Mouse (Mus musculus): ENCODE results near the gene Slfn1. TPM values are rescaled to one million over a fixed set of nuclear protein-coding genes. Genes with fewer than 3 reads are reported as not detected.
"Not testable (repeated sequence)": the region's sequence is repeated elsewhere in the genome, so short reads cannot be mapped to it uniquely, and the experiment has no call there.

Slfn1 gene
- polyA plus RNA-seq, 1 experiment from 2014 or later: not detected

DNA sequence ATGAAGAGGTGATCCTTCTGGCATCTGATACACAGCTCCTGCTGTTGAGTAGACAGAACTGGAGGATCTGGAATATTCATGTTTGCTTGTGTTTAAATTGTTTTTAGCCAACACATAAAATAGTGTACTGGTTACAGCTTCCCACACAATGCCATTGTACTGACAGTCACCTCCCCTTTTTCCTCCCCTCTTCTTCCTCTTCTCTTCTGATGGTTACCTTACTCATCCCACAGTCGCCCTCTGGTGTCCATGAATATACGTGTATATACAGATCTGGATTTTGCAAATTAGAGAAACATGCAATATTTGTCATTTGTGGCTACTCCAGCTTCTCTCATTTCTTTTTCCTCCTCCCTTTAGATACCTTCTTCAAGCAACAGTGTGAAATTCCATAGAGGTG lies 1.5 kb upstream of the Slfn1 start:
- ChIA-PET CTCF (no interaction called here), POLR2A (no interaction called here)
- peaks cover 9% of the 10 kb centered on the region for H3K27me3 ChIP-seq
- ATAC-seq: no peak
- in situ Hi-C loops (cut with MboI; ENCODE audit: low pct_unique_long_range_greater_than_20kb): loop anchor here (25.0 kb wide), 1 partner anchor 97 kb away; no protein-coding TSS in a partner anchor
- no peak for DNase-seq (ENCODE audit: low read depth, low spot score)
- TF ChIP-seq CTCF (IDR thresholded peaks at IDR 0.05): no peak

DNA sequence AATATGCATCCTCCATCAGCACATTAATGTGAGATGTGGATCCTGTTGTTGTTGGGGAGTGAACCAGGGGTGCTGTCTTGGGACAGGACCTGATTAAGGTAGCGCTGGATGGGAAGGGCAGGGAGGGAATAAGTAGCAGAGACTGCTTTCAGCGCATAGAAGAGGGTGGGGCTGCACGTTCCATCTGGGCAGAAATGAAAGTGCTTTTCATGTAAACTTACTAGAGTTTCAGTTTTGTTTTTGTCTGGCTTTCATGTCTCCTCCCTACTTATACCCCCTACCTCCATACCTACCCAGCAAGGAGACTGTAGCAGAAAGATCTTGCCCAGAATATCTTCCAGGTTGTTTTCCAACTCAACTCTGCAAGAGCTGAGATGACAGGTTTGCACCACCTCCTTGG lies 1.4 kb downstream of the Slfn1 start:
- ChIA-PET POLR2A (no interaction called here), CTCF (no interaction called here)
- ATAC-seq (no peak), DNase-seq (ENCODE audit: low read depth, low spot score) (no peak)
- in situ Hi-C loops (cut with MboI; ENCODE audit: low pct_unique_long_range_greater_than_20kb): loop anchor here (25.0 kb wide), 1 partner anchor 94 kb away; no protein-coding TSS in a partner anchor
- peaks cover 29% of the 10 kb centered on the region for H3K27me3 ChIP-seq
- no peak for TF ChIP-seq CTCF (IDR thresholded peaks at IDR 0.05)

DNA sequence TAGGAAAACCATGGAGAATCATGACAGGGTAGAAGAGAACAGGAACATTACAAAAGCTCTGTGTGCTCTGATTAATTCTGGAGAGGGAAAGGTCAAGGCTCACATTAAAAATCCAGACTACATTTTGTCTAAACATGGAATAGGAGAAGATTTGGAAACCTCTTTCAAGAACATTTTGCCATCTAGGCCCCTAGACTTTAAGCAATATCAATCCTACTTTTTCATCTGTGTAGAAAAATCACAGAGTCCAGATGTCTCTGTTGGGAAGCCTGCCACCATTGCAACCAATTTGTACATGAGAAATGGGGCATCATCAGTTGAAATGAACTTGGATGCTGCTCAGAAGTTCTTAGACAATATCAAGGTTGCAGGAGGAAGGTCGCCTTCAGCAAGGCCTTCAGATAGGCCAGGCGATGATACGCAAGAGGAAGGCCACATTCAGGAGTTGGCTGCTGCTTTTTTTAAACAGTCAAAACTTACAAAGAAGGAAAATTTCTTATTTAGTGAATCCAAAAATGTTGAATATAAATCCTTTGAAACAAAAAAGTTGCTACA lies 4.6 kb downstream of the Slfn1 start:
- TF ChIP-seq CTCF (IDR thresholded peaks at IDR 0.05): no peak
- in situ Hi-C loops (cut with MboI; ENCODE audit: low pct_unique_long_range_greater_than_20kb): loop anchor here (25.0 kb wide), 1 partner anchor 91 kb away; no protein-coding TSS in a partner anchor
- ChIA-PET CTCF (no interaction called here), POLR2A (no interaction called here)
- ATAC-seq (no peak), DNase-seq (ENCODE audit: low read depth, low spot score) (no peak)
- H3K27me3 ChIP-seq: peaks cover 26% of the 10 kb centered on the region

DNA sequence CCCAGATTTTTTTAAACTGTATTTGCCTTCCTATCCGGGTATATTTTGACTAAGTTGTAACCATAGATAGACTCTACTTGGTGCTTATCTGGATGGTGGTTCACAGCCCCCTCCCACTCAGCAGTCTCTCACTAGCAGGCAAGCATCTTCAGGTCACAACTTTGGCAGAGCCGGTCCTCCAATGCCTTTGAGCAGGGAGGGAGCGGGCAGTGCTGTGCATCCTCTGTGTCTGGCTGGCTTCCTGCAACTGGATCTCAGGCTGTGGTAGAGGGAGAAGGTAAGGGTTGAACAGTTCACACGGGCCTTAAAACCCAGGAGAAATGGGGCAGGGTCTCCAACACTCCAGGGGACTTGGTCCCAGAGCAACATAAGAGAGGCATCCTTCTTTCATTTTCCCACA lies 6.5 kb downstream of the Slfn1 start:
- DNase-seq (ENCODE audit: low read depth, low spot score) (no peak), ATAC-seq (no peak)
- POLR2A ChIA-PET: no interaction called here
- peaks cover 26% of the 10 kb centered on the region for H3K27me3 ChIP-seq
- TF ChIP-seq CTCF (IDR thresholded peaks at IDR 0.05): no peak
- CTCF ChIA-PET: no interaction called here
- in situ Hi-C loops (cut with MboI; ENCODE audit: low pct_unique_long_range_greater_than_20kb): loop anchor here (25.0 kb wide), 1 partner anchor 89 kb away; no protein-coding TSS in a partner anchor

DNA sequence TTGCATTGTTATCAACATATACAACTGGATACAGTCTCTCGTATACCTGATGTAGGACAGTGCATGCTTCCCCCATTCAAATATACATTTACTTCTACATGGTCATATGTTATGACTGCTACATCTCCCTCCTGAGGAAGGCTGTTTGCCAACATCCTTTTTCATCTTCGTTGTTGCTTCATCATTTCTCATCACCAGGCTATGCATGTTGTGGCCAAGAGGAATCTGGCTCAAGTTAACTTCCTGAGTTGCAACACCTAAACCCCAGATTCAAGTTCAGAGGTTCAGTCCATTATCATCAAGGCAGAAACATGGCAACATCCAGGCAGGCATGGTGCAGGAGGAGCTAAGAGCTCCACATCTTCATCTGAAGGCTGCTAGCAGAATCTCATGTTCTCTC lies 8.3 kb downstream of the Slfn1 start:
- ChIA-PET POLR2A (no interaction called here), CTCF (no interaction called here)
- no peak for ATAC-seq
- peaks cover 20% of the 10 kb centered on the region for H3K27me3 ChIP-seq
- TF ChIP-seq CTCF (IDR thresholded peaks at IDR 0.05): no peak
- in situ Hi-C loops (cut with MboI; ENCODE audit: low pct_unique_long_range_greater_than_20kb): loop anchor here (25.0 kb wide), 1 partner anchor 87 kb away; no protein-coding TSS in a partner anchor
- no peak for DNase-seq (ENCODE audit: low read depth, low spot score)

DNA sequence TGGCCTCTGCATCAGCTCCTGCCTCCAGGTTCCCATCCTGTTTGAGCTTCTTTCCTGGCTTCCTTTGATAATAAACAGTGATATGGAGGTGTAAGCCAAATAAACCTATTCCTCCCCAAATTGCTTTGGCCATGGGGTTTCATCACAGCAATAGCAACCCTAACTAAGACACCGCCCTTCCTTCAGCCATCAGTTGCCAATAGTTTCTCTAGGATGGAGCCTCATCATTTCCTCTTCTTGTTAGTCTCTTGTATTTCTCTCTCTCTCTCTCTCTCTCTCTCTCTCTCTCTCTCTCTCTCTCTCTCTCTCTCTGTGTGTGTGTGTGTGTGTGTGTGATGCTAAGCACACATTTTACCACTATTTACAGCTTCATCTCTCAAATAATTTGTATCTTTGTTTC lies 9.0 kb downstream of the Slfn1 start:
- in situ Hi-C loops (cut with MboI; ENCODE audit: low pct_unique_long_range_greater_than_20kb): not testable (repeated sequence)

DNA sequence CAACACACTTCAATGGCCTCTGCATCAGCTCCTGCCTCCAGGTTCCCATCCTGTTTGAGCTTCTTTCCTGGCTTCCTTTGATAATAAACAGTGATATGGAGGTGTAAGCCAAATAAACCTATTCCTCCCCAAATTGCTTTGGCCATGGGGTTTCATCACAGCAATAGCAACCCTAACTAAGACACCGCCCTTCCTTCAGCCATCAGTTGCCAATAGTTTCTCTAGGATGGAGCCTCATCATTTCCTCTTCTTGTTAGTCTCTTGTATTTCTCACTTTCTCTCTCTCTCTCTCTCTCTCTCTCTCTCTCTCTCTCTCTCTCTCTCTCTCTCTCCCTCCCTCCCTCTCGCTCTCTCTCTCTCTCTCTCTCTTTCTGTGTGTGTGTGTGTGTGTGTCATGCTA lies 20.6 kb downstream of the Slfn1 start:
- ATAC-seq; CTCF ChIA-PET; in situ Hi-C loops (cut with MboI; ENCODE audit: low pct_unique_long_range_greater_than_20kb); DNase-seq (ENCODE audit: low read depth, low spot score); POLR2A ChIA-PET; H3K27me3 ChIP-seq: not testable (repeated sequence)

More for the DNA sequence above, 9.0 kb downstream of the Slfn1 start:
- peaks cover 19% of the 10 kb centered on the region for H3K27me3 ChIP-seq
- DNase-seq (ENCODE audit: low read depth, low spot score); ATAC-seq; POLR2A ChIA-PET; CTCF ChIA-PET: not testable (repeated sequence)

DNA sequence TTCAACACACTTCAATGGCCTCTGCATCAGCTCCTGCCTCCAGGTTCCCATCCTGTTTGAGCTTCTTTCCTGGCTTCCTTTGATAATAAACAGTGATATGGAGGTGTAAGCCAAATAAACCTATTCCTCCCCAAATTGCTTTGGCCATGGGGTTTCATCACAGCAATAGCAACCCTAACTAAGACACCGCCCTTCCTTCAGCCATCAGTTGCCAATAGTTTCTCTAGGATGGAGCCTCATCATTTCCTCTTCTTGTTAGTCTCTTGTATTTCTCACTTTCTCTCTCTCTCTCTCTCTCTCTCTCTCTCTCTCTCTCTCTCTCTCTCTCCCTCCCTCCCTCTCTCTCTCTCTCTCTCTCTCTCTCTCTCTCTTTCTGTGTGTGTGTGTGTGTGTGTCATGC lies 32.3 kb downstream of the Slfn1 start:
- H3K27me3 ChIP-seq; DNase-seq (ENCODE audit: low read depth, low spot score); ATAC-seq; POLR2A ChIA-PET; CTCF ChIA-PET; in situ Hi-C loops (cut with MboI; ENCODE audit: low pct_unique_long_range_greater_than_20kb): not testable (repeated sequence)

Other genes starting within 250 kb of the Slfn1 start
- 12.7 TPM for gene Rffl, start 245.6 kb upstream of the Slfn1 start, polyA plus RNA-seq (2021)
- 20.3 TPM for gene Rad51d, start 226.2 kb upstream of the Slfn1 start, polyA plus RNA-seq (2021)
- gene Fndc8, start 224.7 kb upstream of the Slfn1 start, polyA plus RNA-seq (2021): 0.03 TPM
- 20.4 TPM for gene Nle1, start 208.4 kb upstream of the Slfn1 start, polyA plus RNA-seq (2021)
- not detected for gene Unc45b, start 206.3 kb upstream of the Slfn1 start, polyA plus RNA-seq (2021)
- not detected for gene Slfn5, start 165.5 kb upstream of the Slfn1 start, polyA plus RNA-seq (2021)
- 5.4 TPM for gene Slfn9, start 125.0 kb upstream of the Slfn1 start, polyA plus RNA-seq (2021)
- gene Slfn8, start 96.0 kb upstream of the Slfn1 start, polyA plus RNA-seq (2021): 0.92 TPM
- 0.10 TPM for gene Slfn2, start 51.7 kb upstream of the Slfn1 start, polyA plus RNA-seq (2021)
- 0.01 TPM for gene Slfn4, start 58.3 kb downstream of the Slfn1 start, polyA plus RNA-seq (2021)
- not detected for gene Slfn3, start 74.5 kb downstream of the Slfn1 start, polyA plus RNA-seq (2021)
- not detected for gene Slfn14, start 169.9 kb downstream of the Slfn1 start, polyA plus RNA-seq (2021)
- 112 TPM for gene Ap2b1, start 182.2 kb downstream of the Slfn1 start, polyA plus RNA-seq (2021)
- gene Pex12, start 185.7 kb downstream of the Slfn1 start, polyA plus RNA-seq (2021): 12.7 TPM

Data from Patski (cell line).